Mouse (Mus musculus): ENCODE measurements around the gene 1110004F10Rik. TPM values are rescaled to one million over a fixed set of nuclear protein-coding genes. Genes with fewer than 3 reads are reported as not detected.
"Not testable (repeated sequence)": the region's sequence is repeated elsewhere in the genome, so short reads cannot be mapped to it uniquely, and the experiment has no call there.

1110004F10Rik gene
- total RNA-seq (2021) = 100 to 1,000 TPM; 106 to 108 TPM

- peak in 1 of 2 experiments; percentile 11 for DNase-seq (ENCODE audit: extremely low spot score in 1 of 2, low spot score in 1 of 2)
Measured at GRCm38 (mm10) chr7:116039196-116039537, at the start of gene 1110004F10Rik. Gene 1110004F10Rik, plus strand, starts transcription at chr7:116039397.

- DNase-seq (ENCODE audit: extremely low spot score in 1 of 2, low spot score in 1 of 2) = no peak
Measured at GRCm38 (mm10) chr7:116002726-116003125, 36.5 kb upstream of the 1110004F10Rik start.

GRCm38 (mm10) chr7:116029991-116030390 is 9.2 kb upstream of the 1110004F10Rik start:
- DNase-seq (ENCODE audit: extremely low spot score in 1 of 2, low spot score in 1 of 2) = no peak

DNA sequence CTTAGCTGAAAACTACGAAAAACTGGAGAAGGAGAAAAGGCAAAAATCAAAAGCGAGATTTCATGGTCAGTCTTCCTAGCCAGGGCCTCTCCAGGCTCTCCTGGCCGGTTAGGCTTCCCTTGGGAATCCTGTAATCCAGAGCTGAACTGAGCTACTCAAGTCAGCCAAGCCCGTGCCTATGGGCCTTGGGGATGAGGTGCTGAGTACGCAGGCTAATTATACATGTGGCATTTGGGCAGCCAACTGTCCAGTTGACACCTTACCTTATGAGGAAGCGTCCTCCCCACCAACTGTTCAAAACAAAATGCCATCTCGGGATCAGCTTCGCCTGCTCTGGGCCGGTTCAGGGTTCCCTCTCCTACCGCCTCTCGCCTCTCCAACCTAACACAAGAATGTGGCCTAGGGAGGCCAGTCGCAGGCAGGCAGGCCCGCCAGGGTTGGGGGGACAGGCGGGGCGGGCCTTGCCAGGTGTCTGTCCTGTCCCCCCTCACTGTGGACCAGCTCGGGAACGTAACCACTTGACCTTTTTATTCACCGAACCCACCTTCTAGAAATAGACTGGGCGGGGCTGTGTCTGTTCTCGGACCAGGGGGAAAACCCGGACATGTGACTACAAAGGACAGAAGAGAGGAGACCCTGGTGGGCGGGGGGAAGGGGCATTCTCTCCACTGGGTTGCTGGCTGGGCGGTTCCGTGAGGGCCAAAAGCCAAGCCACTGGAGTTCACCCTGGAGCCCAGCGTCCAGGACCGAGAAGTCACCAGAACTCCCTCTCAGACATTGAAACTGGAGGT is 8.4 kb upstream of the 1110004F10Rik start:
- DNase-seq (ENCODE audit: extremely low spot score in 1 of 2, low spot score in 1 of 2) = peak; percentile 8 to 11

DNA sequence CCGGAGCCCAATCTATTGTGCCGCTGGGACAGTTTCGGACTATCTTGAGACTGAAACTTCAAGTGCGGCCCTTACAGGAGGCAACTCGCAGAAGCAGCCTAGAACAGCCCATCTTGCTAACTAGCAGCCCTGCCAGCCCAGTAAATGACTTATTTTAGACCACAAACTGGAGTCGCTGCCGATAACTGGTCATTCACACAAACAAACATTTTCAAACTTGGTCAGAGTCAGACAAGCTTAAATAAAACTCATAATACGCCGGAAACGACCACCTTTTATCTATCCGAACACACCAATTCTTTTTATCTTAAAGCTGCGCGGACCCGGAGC is 7.8 kb upstream of the 1110004F10Rik start:
- DNase-seq (ENCODE audit: extremely low spot score in 1 of 2, low spot score in 1 of 2) = no peak

GRCm38 (mm10) chr7:116031718-116032595 is 7.2 kb upstream of the 1110004F10Rik start:
- peak; percentile 19 to 24 for DNase-seq (ENCODE audit: extremely low spot score in 1 of 2, low spot score in 1 of 2)

DNA sequence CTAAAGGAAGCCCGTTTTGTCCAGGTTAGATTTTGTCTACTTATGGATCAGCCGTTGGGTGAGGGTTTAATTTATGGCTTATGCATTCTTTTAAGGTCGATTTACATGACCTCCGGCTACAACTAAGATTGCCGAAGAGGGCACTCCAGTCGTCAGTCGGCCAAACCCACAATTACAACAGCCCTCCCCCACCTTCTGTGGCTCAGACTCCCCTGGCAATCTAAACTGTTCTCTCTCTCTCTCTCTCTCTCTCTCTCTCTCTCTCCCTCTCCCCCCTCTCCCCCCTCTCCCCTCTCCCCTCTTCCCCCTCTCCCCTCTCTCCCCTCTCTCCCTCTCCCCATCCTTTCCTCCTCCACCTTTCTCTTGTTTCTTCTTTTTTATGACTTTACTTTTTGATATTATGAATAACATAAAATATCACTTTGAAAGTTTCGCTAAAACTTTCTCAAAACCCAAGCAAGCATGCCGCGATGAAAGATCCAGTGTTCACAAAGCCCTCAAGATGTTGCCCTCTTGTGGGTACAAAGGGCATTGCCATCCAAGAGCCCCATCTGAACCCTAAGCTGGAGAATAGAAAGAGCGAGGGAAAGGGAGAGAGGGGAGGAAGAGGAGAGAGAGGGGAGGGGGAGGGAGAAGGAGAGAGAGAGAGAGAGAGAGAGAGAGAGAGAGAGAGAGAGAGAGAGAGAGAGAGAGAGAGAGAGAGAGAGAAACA is 6.4 kb upstream of the 1110004F10Rik start:
- DNase-seq (ENCODE audit: extremely low spot score in 1 of 2, low spot score in 1 of 2) = peak; percentile 26 to 74

GRCm38 (mm10) chr7:116033371-116034241 is 5.6 kb upstream of the 1110004F10Rik start:
- DNase-seq (ENCODE audit: extremely low spot score in 1 of 2, low spot score in 1 of 2) = peak; percentile 29 to 40

GRCm38 (mm10) chr7:116034282-116034758 is 4.9 kb upstream of the 1110004F10Rik start:
- peak; percentile 24 for DNase-seq (ENCODE audit: extremely low spot score in 1 of 2, low spot score in 1 of 2)

- no peak for DNase-seq (ENCODE audit: extremely low spot score in 1 of 2, low spot score in 1 of 2)
Measured at GRCm38 (mm10) chr7:116035504-116035903, 3.7 kb upstream of the 1110004F10Rik start.

DNA sequence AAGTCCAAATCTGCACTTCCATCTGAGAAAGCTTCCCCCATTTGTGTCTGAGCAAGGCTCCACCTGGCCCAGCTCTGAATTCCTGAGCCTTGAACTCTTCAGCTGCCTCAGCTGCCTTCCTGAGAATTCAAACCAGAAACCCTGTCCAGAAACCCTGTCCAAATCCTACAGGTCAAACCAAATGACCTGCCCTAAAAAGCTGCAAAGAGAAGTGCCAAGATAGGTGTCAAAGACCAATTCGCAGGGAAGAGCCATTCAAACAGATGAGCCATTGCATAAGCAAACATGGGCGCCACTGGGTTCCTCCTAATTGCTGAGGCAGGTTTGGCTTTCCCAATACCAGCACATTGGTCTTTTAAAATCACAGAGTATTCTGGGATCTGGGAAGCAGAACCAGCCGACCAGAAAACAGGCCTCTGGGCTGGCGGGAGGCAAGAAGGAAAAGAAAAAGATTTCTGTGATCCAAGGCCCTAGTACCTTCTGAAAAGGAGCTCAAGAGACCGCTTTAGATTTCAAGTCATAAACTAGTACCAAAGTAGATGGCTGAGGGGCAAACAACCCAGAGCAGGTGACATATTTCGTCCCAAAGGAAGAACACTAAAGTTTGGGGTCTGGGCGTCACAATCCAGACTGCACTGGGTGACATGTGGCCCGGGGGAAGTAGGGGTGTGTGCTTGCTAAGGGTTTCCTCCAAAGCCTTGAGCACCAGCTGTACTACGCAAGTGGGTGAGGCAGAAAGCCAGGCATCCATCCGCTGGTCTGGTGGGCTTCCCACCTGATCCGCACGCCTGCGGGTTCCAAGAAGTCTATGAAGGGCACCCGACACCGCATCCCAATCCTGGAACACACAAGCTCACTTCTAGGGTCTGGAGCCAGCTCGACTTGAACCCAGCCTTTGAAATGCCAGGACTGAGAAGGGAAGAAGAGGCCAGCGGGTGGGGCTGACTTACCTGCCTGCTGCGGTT is 2.3 kb upstream of the 1110004F10Rik start:
- DNase-seq (ENCODE audit: extremely low spot score in 1 of 2, low spot score in 1 of 2) = no peak

GRCm38 (mm10) chr7:116038024-116038423 is 1.2 kb upstream of the 1110004F10Rik start:
- DNase-seq (ENCODE audit: extremely low spot score in 1 of 2, low spot score in 1 of 2) = no peak

GRCm38 (mm10) chr7:116038511-116038910 is 686 bp upstream of the 1110004F10Rik start, which contains the start of gene Sox6:
Gene Sox6, minus strand, starts transcription at chr7:116038796.
- peak in 1 of 2 experiments; percentile 6 for DNase-seq (ENCODE audit: extremely low spot score in 1 of 2, low spot score in 1 of 2)

- DNase-seq (ENCODE audit: extremely low spot score in 1 of 2, low spot score in 1 of 2) = peak; percentile 75 to 87
Measured at GRCm38 (mm10) chr7:116039538-116040466, 605 bp downstream of the 1110004F10Rik start.

- no peak for DNase-seq (ENCODE audit: extremely low spot score in 1 of 2, low spot score in 1 of 2)
Measured at GRCm38 (mm10) chr7:116040470-116041019, 1.3 kb downstream of the 1110004F10Rik start.

DNA sequence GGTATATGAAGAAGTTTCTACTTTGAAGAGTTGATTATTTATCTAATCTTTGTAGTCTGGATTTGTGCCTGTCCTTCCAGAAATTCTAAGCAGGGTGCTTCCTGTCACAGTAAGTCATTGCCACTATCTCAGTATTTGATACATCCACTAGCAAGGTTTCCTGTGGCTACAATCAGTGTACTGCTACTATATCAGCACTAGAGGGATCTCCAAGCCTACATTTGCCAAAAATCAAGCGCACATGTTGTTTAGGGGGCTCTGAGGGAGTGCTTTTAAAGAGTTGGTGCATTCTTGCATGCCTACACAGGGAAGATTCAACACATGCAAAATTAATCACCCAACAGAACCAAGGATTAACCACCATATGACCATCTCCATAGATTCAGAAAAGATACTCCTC is 21.5 kb downstream of the 1110004F10Rik start:
- no peak for DNase-seq (ENCODE audit: extremely low spot score in 1 of 2, low spot score in 1 of 2)

- DNase-seq (ENCODE audit: extremely low spot score in 1 of 2, low spot score in 1 of 2) = not testable (repeated sequence)
Measured at GRCm38 (mm10) chr7:116084366-116084765, 45.2 kb downstream of the 1110004F10Rik start, which contains the start of gene Gm4353. Gene Gm4353, minus strand, starts transcription at chr7:116084635.

Measured in layer of hippocampus, postnatal 25 days (tissue).